Mouse (Mus musculus) ovary, adult 18-20 months (tissue): ENCODE measurements around the gene Nln.

Experiments used
- DNase-seq: peaks from one replicate; pipeline ENCODE4 v3.0.0; 2022; ENCODE audit warnings: low spot score, mixed read lengths

Nln gene

GRCm38 (mm10) chr13:104042738-104043137 is 66.7 kb downstream of the Nln start:
- no peak for DNase-seq

- DNase-seq, result no peak
These were observed 67.9 kb downstream of the Nln start for GRCm38 (mm10) chr13:104041481-104041880.

GRCm38 (mm10) chr13:104040950-104041349 is 68.5 kb downstream of the Nln start:
- DNase-seq, result no peak

- DNase-seq, result no peak
These were observed 69.6 kb downstream of the Nln start for GRCm38 (mm10) chr13:104039861-104040260.

- DNase-seq, result no peak
These were observed 70.5 kb downstream of the Nln start for GRCm38 (mm10) chr13:104038891-104039290.

- DNase-seq, result no peak
These were observed 71.1 kb downstream of the Nln start for GRCm38 (mm10) chr13:104038358-104038757.

GRCm38 (mm10) chr13:104037531-104038290 is 71.7 kb downstream of the Nln start:
- DNase-seq, result no peak

- DNase-seq, result no peak
These were observed 72.7 kb downstream of the Nln start for GRCm38 (mm10) chr13:104036494-104037290.

GRCm38 (mm10) chr13:104035651-104036050 is 73.8 kb downstream of the Nln start:
- no peak for DNase-seq

- no peak for DNase-seq
These were observed 74.6 kb downstream of the Nln start for GRCm38 (mm10) chr13:104034854-104035253.

GRCm38 (mm10) chr13:104032620-104033133 is 76.7 kb downstream of the Nln start:
- no peak for DNase-seq

- no peak for DNase-seq
These were observed 77.5 kb downstream of the Nln start for GRCm38 (mm10) chr13:104031821-104032331.

- DNase-seq, result no peak
These were observed 78.5 kb downstream of the Nln start for GRCm38 (mm10) chr13:104030956-104031355.

- DNase-seq, result no peak
These were observed 79.9 kb downstream of the Nln start for GRCm38 (mm10) chr13:104029511-104029910.

GRCm38 (mm10) chr13:104029089-104029488 is 80.3 kb downstream of the Nln start:
- DNase-seq, result no peak

- DNase-seq, result no peak
These were observed 82.9 kb downstream of the Nln start for GRCm38 (mm10) chr13:104026525-104026924.

GRCm38 (mm10) chr13:104025710-104025995 is 83.8 kb downstream of the Nln start:
- no peak for DNase-seq

GRCm38 (mm10) chr13:104024856-104025709 is 84.3 kb downstream of the Nln start:
- no peak for DNase-seq

- no peak for DNase-seq
These were observed 85.1 kb downstream of the Nln start for GRCm38 (mm10) chr13:104024275-104024674.

GRCm38 (mm10) chr13:104023356-104023911 is 86.0 kb downstream of the Nln start:
- no peak for DNase-seq

GRCm38 (mm10) chr13:104018466-104019076 is 90.8 kb downstream of the Nln start:
- DNase-seq, result no peak
